Mouse (Mus musculus): ENCODE measurements around the gene Olfr251.

DNA sequence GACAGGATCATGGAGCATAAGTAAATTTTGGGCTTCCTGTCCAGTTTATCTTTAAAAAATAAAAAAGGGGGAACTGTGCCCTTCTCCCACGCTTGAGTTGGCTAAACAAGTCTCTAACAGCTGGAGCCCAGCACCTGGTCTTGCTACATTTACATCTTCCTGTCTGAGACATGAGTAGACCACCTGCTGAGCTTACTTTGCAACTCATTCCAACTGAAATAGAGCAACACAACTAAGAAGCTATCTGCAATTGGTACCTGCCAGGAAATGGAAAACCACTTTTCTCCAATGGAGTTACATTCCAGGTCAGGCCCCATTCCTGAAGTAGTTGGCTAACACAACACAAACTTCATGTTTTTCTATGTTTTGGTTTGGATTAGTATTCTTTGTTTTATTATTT lies 50.1 kb downstream of the Olfr251 start:
- no peak for TF ChIP-seq CTCF (IDR thresholded peaks at IDR 0.05; ENCODE audit: control insufficient read depth, insufficient read depth, insufficient read length)
- no peak for TF ChIP-seq USF1 (IDR thresholded peaks at IDR 0.05; ENCODE audit: low read depth)
- TF ChIP-seq MAX (IDR thresholded peaks at IDR 0.05), result no peak
- TF ChIP-seq FOSL1 (IDR thresholded peaks at IDR 0.05; ENCODE audit: insufficient read depth, low read length, poor library complexity, severe bottlenecking), result no peak
- no peak for TF ChIP-seq MYOG (IDR thresholded peaks at IDR 0.05; ENCODE audit: control insufficient read depth, extremely low read depth, insufficient read length)
- no peak for TF ChIP-seq CEBPB (IDR thresholded peaks at IDR 0.05; ENCODE audit: low read depth)
